Comparison of ENCODE assay signal across 26 mouse cellular contexts in the genomic region with DNA sequence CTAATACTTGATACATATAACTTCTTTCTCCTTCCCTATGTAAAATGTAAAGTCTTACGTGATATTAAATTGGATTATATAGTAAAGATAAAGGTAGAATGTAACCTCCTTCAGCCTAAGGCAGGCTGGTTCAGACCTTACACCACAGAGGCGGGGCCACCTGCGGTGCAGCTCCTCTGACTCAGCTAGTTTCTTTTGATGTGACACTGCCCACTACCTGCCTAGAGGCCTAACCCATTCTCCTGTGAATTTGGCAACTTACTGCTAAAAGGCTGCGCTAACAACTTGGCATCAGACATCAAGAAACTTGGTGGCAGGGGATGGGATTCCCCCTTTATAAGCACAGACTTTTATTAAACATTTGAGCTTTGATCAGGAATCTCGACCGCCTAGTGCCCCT.
"Had no signal": no experiment of that assay in that cellular context is flagged by ENCODE, and none has a peak within 500 bp of the region (broad histone marks: within the 10 kb centered on the region; RNA-seq: fewer than 3 reads in every experiment).

No protein-coding gene starts in this region.

- DNase-seq: gastrocnemius, postnatal 14 days; gastrocnemius, postnatal 36 days; heart, adult 18-20 months; heart, postnatal 14 days; heart, postnatal 36 days; kidney, adult 11 months; kidney, adult 2 months; kidney, adult 9 months; kidney, postnatal 14 days; kidney, postnatal 36 days; layer of hippocampus, adult 9-11 months; layer of hippocampus, postnatal 36 days; left cerebral cortex, postnatal 4 days; liver, embryonic 13.5 days had no signal

- H3K4me2 ChIP-seq: heart, embryonic 11.5 days; heart, embryonic 13.5 days; heart, embryonic 15.5 days; hindbrain, embryonic 13.5 days; hindbrain, embryonic 15.5 days; kidney, embryonic 15.5 days; limb, embryonic 13.5 days; limb, embryonic 15.5 days; liver, embryonic 13.5 days; liver, embryonic 15.5 days had no signal

- H3K4me1 ChIP-seq: heart, embryonic 13.5 days; heart, embryonic 15.5 days; hindbrain, embryonic 13.5 days; hindbrain, embryonic 15.5 days; kidney, embryonic 15.5 days; limb, embryonic 13.5 days; limb, embryonic 15.5 days; liver, embryonic 13.5 days; liver, embryonic 15.5 days had no signal

- H3K36me3 ChIP-seq: heart, embryonic 13.5 days; heart, embryonic 15.5 days; hindbrain, embryonic 13.5 days; hindbrain, embryonic 15.5 days; kidney, embryonic 15.5 days; limb, embryonic 13.5 days; limb, embryonic 15.5 days; liver, embryonic 13.5 days; liver, embryonic 15.5 days had no signal

- H3K4me3 ChIP-seq: heart, embryonic 13.5 days; heart, embryonic 15.5 days; hindbrain, embryonic 13.5 days; hindbrain, embryonic 15.5 days; kidney, embryonic 15.5 days; limb, embryonic 13.5 days; limb, embryonic 15.5 days; liver, embryonic 13.5 days; liver, embryonic 15.5 days had no signal

- ATAC-seq: hindbrain, postnatal 0 days; intestine, embryonic 16.5 days had no signal

- H3K9me3 ChIP-seq: heart, embryonic 13.5 days; heart, embryonic 15.5 days; hindbrain, embryonic 13.5 days; hindbrain, embryonic 15.5 days; kidney, embryonic 15.5 days; limb, embryonic 13.5 days; limb, embryonic 15.5 days; liver, embryonic 13.5 days; liver, embryonic 15.5 days had no signal

- H3K9ac ChIP-seq: heart, embryonic 13.5 days; heart, embryonic 15.5 days; hindbrain, embryonic 13.5 days; hindbrain, embryonic 15.5 days; kidney, embryonic 15.5 days; limb, embryonic 13.5 days; limb, embryonic 15.5 days; liver, embryonic 13.5 days; liver, embryonic 15.5 days had no signal

- H3K27me3 ChIP-seq: heart, embryonic 13.5 days; heart, embryonic 15.5 days; hindbrain, embryonic 13.5 days; hindbrain, embryonic 15.5 days; kidney, embryonic 15.5 days; limb, embryonic 13.5 days; limb, embryonic 15.5 days; liver, embryonic 13.5 days; liver, embryonic 15.5 days had no signal

- H3K27ac ChIP-seq: heart, embryonic 13.5 days; heart, embryonic 15.5 days; hindbrain, embryonic 13.5 days; hindbrain, embryonic 15.5 days; hindbrain, postnatal 0 days; kidney, embryonic 15.5 days; kidney, postnatal 0 days; limb, embryonic 13.5 days; limb, embryonic 15.5 days; liver, embryonic 13.5 days; liver, embryonic 15.5 days had no signal
